Mouse (Mus musculus) heart, postnatal 4 days (tissue): ENCODE data around the gene Gm49450. TPM values are rescaled to one million over a fixed set of nuclear protein-coding genes. Genes with fewer than 3 reads are reported as not detected.

Source experiments
- DNase-seq: peaks from one replicate; pipeline ENCODE4 v3.0.0; 2021
- total RNA-seq, 2 experiments: library from RNA; stranded (reverse); gene quantifications; 2 replicates each; pipeline ENCODE4 v1.2.3; 2021

Gm49450 gene
- total RNA-seq, 2 experiments from 2014 or later = not detected

GRCm38 (mm10) chr15:98891198-98891742 lies 62.1 kb downstream of the Gm49450 start:
- DNase-seq = no peak

GRCm38 (mm10) chr15:98887526-98887925 lies 65.8 kb downstream of the Gm49450 start:
- no peak for DNase-seq

GRCm38 (mm10) chr15:98886667-98887387 lies 66.5 kb downstream of the Gm49450 start:
- DNase-seq = no peak

- DNase-seq = no peak
Measured at GRCm38 (mm10) chr15:98884106-98884505, 69.2 kb downstream of the Gm49450 start.

- DNase-seq = no peak
Measured at GRCm38 (mm10) chr15:98883661-98884060, 69.7 kb downstream of the Gm49450 start.

Other genes starting within 250 kb of the Gm49450 start
- under 1 TPM; 0.38 to 0.55 TPM for gene Ccdc65, start 245.3 kb downstream of the Gm49450 start, total RNA-seq
- gene Fkbp11, start 225.4 kb downstream of the Gm49450 start, total RNA-seq = 10 to 100 TPM; 11.0 to 12.8 TPM
- gene Arf3, start 190.3 kb downstream of the Gm49450 start, total RNA-seq = 10 to 100 TPM; 40.9 to 43.7 TPM
- under 1 TPM; 0.36 to 0.50 TPM for gene Wnt10b, start 175.4 kb downstream of the Gm49450 start, total RNA-seq
- gene Wnt1, start 163.7 kb downstream of the Gm49450 start, total RNA-seq = not detected
- 1 to 10 TPM in 1 of 2 experiments, under 1 TPM in 1; 0.93 to 1.2 TPM for gene Ddn, start 144.1 kb downstream of the Gm49450 start, total RNA-seq
- gene Prkag1, start 122.0 kb downstream of the Gm49450 start, total RNA-seq = 10 to 100 TPM; 88.9 to 89.3 TPM
- gene Kmt2d, start 82.3 kb downstream of the Gm49450 start, total RNA-seq = 10 to 100 TPM; 65.6 to 67.2 TPM
- 1 to 10 TPM; 2.0 TPM for gene Rhebl1, start 59.0 kb downstream of the Gm49450 start, total RNA-seq
- 1 to 10 TPM; 2.7 to 3.5 TPM for gene Dhh, start 55.0 kb downstream of the Gm49450 start, total RNA-seq
- 10 to 100 TPM; 14.1 to 15.9 TPM for gene Lmbr1l, start 35.3 kb downstream of the Gm49450 start, total RNA-seq
- gene Tuba1b, start 19.0 kb downstream of the Gm49450 start, total RNA-seq = 100 to 1,000 TPM; 873 to 889 TPM
- gene Tuba1a, start 152 bp upstream of the Gm49450 start, total RNA-seq = 100 to 1,000 TPM; 435 TPM
- 100 to 1,000 TPM; 200 to 203 TPM for gene Tuba1c, start 76.3 kb upstream of the Gm49450 start, total RNA-seq
- 1 to 10 TPM in 1 of 2 experiments, under 1 TPM in 1; 0.60 to 1.3 TPM for gene Prph, start 101.6 kb upstream of the Gm49450 start, total RNA-seq
- 10 to 100 TPM; 17.8 to 18.7 TPM for gene Troap, start 121.0 kb upstream of the Gm49450 start, total RNA-seq
- under 1 TPM in 1 of 2 experiments, not detected in 1; 0.19 TPM for gene C1ql4, start 134.3 kb upstream of the Gm49450 start, total RNA-seq
- gene Dnajc22, start 139.6 kb upstream of the Gm49450 start, total RNA-seq = 1 to 10 TPM in 1 of 2 experiments, under 1 TPM in 1; 0.79 to 1.2 TPM
- gene Spats2, start 172.4 kb upstream of the Gm49450 start, total RNA-seq = 10 to 100 TPM; 24.8 to 28.3 TPM